Mouse (Mus musculus): ENCODE data around the gene Tgfbr3l.

Tgfbr3l gene

DNA sequence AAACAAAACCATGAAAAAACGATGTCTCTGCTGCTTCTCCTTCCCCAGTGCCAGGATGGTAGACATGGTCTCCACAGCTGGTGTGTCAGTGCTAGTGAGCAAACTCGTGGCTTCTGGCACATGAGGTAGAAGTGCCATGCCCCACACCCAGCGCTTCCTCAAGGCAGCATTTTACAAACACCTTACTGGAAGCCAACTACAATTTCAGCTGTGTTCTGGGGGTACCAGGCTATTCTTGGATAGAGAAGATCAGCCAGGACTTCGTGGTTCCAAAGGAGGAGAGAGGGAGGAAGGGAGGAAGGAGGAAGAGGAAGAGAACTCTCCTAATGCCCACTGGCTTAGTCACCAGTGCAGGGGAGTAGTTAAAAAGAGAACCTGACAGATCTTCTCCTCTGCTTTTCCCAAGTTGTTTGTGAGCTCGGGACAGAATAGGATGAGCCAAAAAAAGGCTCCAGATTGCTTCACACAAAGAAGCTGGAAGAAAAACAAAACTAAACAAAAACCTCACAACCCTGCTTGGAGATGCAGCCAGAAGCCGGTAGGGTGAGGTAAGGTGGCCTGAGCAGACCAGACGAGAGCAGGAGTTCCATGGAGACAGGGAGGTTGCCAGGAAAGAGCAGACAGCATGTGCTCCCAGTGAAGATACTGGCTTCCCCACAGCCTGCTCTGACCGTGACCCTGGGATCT lies 15.2 kb downstream of the Tgfbr3l start:
- CTCF ChIA-PET, result no interaction called here

DNA sequence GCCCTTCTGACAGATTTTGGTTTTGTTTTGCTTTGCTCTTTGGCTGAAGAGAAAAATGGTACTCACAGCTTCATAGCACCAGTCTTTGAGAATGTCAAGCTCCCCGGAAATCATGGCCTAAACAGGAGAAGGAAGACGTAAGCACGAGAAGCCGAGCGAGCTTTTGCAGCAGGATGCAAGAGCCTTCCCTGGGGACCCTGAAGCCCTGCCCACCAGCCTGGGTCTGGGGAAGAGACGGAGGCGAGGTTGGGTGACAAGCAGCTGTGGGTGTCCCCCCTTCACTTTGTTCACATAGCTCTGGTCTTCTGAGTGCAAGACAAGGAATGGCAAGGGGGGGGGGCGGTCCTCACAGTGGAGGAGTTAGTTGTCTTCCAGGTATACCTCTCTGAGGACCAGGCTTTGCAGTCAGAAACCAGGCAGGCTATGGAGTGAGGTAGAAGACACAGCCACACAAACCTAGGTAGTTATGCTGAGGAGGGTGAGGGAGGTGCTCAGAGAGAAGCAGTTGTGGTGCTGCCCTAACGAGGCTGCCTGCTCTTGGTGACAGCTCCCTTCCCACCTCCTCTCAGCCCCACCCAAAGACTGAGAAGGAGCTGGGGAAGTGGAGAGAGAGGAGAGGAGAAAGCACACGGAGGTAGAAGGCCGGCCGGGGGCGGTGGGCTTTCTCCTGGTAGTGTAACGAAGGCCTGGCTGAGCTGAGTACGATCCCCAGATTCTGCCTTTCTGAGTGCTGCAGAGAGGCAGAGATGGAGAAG lies 17.3 kb downstream of the Tgfbr3l start:
- CTCF ChIA-PET, result interaction anchor here (0.6 kb wide), 1 partner anchor 12 kb away, joined by 6 read pairs; no protein-coding TSS in a partner anchor

DNA sequence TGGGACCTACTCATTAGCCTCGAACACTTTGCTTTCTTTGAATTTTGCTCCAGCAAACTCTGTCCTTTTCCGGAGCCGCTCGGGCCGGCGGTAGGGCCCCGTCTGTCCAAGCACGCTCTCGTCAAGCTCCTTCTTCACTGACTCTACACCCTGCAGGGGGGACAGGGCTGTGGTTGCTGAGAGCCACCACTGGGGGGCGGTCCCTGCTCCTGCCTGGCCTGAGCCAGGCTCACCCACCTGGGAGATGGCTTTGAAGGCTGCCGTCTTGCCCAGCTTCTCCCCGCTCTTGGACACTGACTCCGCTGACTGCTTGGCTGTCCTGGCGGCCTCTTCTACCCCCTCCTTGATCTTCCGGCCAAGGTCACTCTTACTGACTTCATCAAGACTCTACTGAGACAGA lies 19.6 kb downstream of the Tgfbr3l start:
- CTCF ChIA-PET, result interaction anchor here (1.0 to 1.1 kb wide), 2 partner anchors 45 to 56 kb away, joined by 3 read pairs; no protein-coding TSS in a partner anchor

DNA sequence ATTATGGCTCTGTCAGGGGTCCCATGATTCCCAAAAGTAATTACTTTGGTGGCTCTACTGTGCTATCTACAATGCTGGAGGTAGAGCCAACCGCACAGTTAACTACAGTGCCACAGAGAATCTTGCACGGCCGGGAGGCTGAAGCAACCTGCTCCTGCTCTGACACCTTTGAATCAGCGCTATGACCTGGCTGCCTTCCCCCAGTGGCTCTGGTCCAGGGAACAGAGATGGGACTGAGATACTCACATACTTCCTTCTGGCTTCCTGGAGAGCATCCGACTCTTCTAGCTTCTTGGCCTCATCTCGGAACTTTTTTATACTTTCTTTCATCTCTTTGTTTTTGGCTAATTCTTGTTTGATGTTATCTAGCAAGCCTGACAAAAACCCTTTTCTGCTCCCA lies 21.6 kb downstream of the Tgfbr3l start:
- CTCF ChIA-PET, result no interaction called here

DNA sequence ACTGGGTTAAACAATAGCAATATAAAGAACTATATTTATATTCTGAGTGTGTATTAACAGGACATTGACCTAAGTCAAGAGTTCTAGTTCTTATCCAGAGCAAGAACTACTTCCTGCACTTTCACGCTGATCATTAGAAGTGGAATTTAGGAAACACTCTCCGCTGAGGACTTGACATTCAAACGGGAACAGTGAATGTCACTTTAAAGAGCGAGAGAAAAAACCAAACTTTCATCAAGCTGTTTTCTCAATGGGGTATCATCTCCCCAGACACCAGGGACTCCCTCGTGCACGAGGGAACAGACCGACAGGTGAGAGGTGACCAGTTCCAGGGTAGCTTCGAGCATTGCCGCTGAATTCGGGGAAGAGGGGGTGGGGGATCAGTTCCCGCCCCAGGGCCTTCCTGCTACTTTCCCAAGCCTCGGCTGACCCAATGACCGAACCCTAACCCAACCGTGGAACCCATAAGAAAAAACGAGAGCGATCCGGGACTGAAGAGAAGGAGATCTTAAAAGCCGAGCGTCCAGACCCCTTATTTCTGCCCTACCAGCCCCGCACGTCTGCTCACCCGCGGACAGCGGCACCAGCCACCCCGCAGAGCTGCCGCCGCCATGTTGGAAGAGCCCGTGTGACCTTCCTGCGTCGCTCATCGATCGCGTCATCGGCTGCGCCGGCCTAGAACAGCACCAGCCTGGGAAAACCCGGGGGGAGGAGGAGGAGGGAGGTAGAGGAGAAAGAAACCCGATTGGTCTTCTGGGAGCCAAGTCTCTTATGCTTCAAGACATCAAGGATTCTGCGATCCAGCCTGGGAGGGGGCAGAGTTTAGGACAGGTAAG lies 27.5 kb downstream of the Tgfbr3l start, which contains the start of gene Timm44:
Timm44 (minus strand) TSS at position 639 of the 836 bp plus-strand sequence.
- CTCF ChIA-PET, result no interaction called here

DNA sequence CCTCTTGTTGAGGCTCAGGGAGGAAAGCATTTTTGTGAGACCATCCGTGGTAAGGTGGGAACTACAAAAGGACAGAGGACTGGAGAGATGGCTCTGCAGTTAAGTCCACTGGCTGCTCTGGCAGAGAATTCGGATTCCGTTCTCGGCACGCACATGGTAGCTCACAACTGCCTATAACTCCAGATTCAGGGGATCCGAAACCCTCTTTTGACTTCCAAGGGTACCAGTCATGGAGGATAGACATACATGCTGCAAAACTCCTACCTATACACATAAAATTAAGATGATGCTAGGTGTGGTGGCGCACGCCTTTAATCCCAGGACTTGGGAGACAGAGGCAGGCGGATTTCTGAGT lies 28.1 kb downstream of the Tgfbr3l start:
- CTCF ChIA-PET, result interaction anchor here (0.7 kb wide), 1 partner anchor 228 kb away, joined by 3 read pairs; no protein-coding TSS in a partner anchor

DNA sequence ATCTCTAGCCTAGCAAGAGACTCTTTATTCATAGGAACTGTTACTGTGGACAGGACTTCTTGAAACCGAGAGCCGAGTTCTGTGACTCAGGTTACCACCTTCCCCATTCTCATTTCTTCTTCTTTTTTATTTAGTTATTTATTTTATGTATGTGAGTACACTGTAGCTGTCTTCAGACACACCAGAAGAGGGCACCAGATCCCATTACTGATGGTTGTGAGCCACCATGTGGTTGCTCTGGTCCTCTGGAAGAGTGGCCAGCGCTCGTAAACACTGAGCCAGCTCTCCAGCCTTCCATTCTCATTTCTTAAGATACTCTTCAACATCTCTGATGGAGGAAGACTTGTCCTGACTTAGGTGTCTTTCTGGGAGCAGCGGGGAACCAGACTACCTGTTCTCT lies 44.7 kb downstream of the Tgfbr3l start:
- CTCF ChIA-PET, result no interaction called here

DNA sequence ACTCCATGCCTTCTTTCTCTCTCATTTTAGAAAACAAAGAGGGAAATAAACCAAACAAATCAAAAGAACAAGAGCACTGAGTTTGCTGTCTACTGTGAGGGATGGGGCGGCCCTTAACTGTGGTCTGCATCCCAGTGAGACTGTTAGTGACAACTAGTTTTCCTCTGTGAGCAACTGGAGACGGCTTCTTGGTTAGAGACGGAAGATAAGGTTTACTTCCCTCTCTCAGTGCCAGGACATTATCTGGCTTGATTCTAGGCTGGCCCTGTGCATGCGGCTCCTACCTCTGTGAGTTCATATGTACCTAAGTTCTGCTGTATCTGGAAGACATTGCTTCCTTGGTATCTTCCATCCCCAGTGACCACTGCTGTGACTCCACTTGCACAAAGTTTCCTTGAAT lies 49.8 kb downstream of the Tgfbr3l start:
- CTCF ChIA-PET, result no interaction called here

Measured in spleen, embryonic (tissue).